Mouse (Mus musculus) layer of hippocampus, adult 2 months (tissue): ENCODE measurements around the gene Sars. TPM values are rescaled to one million over a fixed set of nuclear protein-coding genes. Genes with fewer than 3 reads are reported as not detected.
A peak's percentile ranks its signal among the peaks of the same experiment; 100 is the strongest.

ENCODE experiments used
- DNase-seq, 2 experiments: peaks; one replicate each; pipeline ENCODE4 v3.0.0; 2022; ENCODE audit warnings: low spot score in 2 of 2
- H3K27ac ChIP-seq: fragments of 200-600 bp; 2 replicates; pipeline ENCODE4 v1.8.1; 2022
- H3K4me3 ChIP-seq: fragments of 200-600 bp; 2 replicates; pipeline ENCODE4 v1.8.1; 2022; ENCODE audit warnings: mild to moderate bottlenecking
- CTCF ChIP-seq: fragments of 200-600 bp; conservative IDR thresholded peaks from 2 replicates; pipeline ENCODE4 v1.8.1; 2022; ENCODE audit warnings: antibody characterized with exemption, mild to moderate bottlenecking, moderate library complexity
- total RNA-seq, 2 experiments: library from RNA; stranded (reverse); gene quantifications; 2 replicates each; pipeline ENCODE4 v1.2.3; 2021

Gene Sars
- total RNA-seq, 2 experiments from 2014 or later = 198 to 213 TPM

DNA sequence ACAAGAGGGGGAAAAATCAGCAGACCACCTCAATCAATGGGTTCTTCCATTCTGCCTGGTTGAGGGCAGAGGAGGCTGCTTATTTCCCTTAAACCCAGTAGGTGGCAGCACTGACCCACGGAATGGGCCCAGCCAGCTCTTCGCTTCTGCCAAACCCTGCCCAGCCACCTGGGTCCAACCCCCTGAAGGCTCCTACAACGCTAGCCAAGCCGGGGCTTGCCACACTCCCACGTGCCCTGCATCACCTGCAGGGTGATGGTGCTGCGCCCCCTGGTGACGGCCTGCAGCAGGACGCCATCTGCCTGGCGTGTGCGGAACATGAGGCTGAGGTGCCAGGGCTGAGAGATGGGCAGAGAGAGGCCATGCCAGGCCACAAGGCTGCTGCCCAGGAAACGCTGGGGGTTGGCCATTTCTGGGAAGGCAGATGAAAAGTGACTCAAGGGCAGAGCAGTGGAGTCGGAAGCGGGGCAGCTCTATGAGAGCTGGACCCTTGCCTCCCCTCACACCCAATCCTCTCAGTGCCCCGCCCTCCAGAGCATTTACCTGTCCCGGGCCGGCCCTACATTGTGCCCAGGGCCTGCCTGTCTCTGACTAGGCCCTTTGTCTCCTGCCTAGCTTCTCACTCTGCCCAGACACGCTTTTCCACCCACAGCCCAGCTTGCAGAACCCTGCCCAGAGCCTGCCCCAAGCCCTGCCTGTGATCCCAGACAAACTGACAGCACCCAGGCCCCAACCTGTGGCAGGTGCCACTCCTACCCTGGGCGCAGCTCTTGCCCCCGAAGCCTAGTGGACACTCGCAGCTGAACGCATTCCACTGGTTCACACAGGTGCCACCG is 43.1 kb downstream of the Sars start:
- no peak overlapping the region for H3K4me3 ChIP-seq
- TF ChIP-seq CTCF = peak; percentile 93
- DNase-seq = peak; percentile 87

DNA sequence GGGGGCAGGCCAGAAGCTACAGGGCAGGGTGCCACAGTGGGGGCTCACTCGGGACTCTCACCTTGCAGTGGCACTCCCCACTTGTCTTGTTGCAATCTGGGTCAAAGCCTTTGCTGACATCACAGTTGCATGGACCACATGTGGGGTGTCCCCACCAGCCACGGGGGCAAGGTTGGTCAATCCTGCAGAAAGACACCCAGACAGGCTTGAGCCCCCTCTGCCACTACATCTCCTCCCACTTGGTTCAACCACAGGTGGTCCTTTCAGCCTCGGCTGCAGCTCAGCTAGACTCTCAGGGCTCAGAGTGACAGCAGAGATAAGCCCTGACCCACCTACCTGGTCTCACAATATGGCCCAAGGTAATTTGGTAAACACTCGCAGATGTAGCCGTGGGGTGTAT is 44.6 kb downstream of the Sars start:
- Histone ChIP-seq H3K27ac (no peak overlapping the region), H3K4me3 (no peak overlapping the region)
- DNase-seq = no peak
- no peak for TF ChIP-seq CTCF

More for the DNA sequence above, 43.1 kb downstream of the Sars start:
- peak overlapping the region; percentile 64 for H3K27ac ChIP-seq

DNA sequence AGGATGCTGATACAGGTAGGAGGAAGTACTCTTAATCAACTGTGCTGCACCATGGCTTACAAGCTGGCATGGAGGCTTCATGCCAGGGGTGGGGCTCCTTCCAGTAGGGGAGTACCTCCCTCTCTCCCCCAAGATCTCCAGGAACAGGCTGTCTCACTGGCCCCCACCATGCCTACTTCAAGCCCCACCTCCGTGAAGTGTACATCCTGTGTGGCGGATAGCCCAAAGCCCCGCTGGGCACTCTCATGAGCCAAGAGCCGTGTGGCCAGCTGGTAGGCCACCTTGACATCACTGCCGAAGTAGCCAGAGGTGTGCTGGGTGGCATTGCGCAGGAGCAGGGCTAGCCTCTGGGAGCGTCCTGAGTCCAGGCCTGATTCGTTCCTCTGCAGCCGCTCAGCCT is 46.7 kb downstream of the Sars start:
- DNase-seq = no peak
- Histone ChIP-seq H3K27ac (no peak overlapping the region), H3K4me3 (no peak overlapping the region)
- TF ChIP-seq CTCF = no peak

DNA sequence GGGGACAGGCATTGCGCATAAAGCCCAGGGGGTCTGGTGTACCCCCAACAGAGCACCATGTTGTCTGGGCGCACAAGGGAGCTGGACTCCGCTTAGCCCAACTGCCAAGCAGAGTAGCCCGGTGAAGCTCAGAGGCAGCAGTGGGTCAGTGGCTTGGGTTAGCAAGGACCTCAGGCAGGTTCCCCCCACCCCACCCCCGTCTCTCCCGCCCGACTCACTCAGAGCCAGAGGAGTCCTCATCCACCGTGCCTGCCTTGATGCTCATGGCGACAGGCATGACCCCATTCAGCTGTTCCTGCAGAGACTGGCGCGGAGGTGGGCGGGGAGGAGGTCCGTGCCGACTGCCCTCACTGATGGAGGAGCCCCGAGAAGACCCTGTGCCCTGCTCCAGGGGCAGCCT is 52.2 kb downstream of the Sars start:
- no peak for TF ChIP-seq CTCF
- DNase-seq = no peak
- Histone ChIP-seq H3K27ac (peak overlapping the region; percentile 10; the same call in 1 of the 2 replicates), H3K4me3 (no peak overlapping the region)

DNA sequence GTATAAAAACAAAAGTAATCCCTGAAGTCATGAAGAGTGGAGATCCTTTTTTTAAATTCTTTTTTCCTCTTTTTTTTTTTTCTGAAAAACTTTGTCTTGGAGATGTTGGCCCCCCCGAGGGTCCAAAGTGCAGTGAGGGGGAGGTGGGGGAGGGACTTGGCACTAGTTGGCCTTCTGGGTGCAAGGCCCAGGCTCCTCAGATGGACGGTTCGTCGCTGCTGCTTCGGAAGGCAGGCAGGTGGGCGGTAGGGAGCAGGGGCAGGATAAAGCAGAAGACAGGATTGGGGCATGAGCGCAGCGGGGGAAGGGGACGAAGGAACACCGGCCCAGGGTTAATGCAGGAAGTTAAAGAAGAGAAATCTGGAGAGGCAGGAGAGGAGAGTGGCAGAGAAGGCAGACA is 52.7 kb downstream of the Sars start:
- DNase-seq = no peak
- Histone ChIP-seq H3K27ac (no peak overlapping the region), H3K4me3 (no peak overlapping the region)
- no peak for TF ChIP-seq CTCF

DNA sequence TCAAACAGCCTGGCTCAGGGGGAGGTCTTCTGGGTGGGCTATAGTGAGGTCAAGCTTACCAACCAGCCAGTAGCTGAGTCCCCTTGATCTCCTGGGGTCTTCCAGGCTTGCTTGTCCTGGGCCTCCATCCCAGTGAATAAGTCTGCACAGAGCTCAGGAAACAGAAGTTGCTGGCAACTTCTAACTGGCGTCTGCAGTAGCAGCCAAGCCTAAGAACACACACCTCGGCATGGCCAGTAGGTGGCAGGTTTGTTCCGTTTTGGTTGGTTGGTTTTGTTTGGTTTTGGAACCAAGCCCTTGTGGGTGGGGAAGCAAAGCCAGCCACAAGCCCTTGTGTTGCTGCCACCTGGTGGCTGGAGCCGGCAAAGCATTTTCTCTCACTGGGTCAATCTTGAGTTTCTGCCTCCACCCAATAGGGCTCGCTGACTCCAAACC is 55.9 kb downstream of the Sars start:
- DNase-seq = peak; percentile 96 to 98
- TF ChIP-seq CTCF = peak; percentile 98
- Histone ChIP-seq H3K27ac (peak overlapping the region; percentile 77), H3K4me3 (no peak overlapping the region)

DNA sequence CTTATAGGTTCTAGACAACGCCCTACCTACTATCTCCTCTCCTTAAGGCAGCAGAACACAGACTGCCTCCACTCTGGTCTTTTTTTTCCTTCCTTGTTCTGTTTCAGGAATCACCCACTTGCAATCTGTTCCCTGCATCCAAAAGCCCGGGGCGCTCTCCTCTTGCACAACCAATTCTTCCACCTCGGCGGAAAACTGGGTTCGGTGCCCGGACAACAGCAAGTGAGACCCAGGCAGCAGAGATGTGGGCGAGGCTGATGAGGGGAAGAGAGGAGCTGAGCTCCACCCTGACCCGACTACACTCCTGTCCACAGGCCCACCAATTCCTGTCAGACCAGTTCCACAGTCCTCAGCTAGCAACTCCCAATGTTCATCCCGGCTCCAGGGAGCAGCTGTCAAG is 58.8 kb downstream of the Sars start:
- Histone ChIP-seq H3K27ac (peak overlapping the region; percentile 89), H3K4me3 (no peak overlapping the region)
- TF ChIP-seq CTCF = no peak
- DNase-seq = peak; percentile 68 to 81

DNA sequence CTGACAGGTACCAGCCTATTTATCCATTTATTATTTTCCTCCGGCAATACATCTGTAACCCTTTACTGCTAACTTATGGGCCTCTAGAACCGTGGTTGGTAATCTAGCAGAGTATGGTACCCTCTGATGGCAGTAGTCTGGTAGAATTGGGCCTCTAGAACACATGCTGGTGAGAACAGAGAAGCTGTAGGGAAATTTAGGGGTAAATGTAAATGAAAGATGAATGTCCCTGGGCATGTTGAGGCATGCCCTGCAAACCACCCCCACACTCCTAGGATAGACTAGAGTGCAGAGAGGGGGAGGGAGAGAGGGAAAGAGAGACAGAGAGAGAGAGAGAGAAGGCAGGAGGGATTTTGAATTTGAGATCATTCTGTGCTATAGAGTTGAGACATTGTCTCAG is 60.6 kb downstream of the Sars start:
- TF ChIP-seq CTCF = no peak
- Histone ChIP-seq H3K27ac (peak overlapping the region; percentile 89), H3K4me3 (peak overlapping the region; percentile 64; the same call in 1 of the 2 replicates)
- DNase-seq = no peak

DNA sequence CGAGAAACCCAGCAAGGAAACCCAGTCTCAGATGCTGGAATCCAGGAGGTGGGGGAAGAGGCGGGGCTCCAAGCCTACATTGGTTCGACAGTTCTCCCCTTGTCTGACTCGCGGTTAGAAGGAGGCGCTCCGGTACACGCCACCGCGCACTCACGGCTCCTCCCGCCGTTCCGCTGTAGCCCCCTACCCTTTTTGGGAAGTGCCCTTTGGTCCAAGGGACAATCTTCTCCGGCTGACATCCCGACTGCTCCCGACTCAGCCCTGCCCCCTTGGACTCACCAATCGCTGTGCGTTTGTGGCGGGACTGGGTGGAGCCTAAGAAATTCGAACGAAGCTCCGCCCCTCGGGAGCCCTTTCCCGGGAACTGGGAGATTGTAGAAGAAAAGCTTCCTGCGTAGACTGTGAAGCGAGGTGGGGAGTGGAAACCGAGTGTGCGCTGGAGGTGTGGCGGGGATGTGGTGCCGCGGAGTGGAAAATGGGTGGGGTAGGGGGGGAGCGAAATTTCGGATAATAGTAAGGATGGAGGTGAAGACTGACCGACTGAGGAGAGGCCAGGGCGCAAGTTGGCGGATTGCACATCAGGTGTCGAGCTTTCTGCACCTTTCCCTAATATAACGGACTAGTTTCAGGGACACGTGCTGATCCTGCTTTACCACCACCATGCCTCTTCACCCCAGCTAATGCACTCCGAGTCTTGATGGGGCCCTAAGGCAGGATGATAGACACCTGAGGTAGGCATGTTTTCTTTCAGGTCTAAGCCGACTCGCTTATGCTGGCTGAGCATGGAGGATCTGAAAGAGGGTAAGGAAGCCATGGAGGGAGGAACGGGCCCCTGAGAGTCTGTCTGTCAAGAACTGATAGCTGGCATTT is 61.3 kb downstream of the Sars start, which contains the start of gene Psrc1:
Gene Psrc1 (plus strand): TSS at position 355 of the 870 bp plus-strand sequence.
- peak; percentile 79 to 89 for DNase-seq
- H3K27ac ChIP-seq = peak within 1 kb of the TSS; percentile 89
- TF ChIP-seq CTCF = no peak
- H3K4me3 ChIP-seq = peak within 1 kb of the TSS; percentile 64

DNA sequence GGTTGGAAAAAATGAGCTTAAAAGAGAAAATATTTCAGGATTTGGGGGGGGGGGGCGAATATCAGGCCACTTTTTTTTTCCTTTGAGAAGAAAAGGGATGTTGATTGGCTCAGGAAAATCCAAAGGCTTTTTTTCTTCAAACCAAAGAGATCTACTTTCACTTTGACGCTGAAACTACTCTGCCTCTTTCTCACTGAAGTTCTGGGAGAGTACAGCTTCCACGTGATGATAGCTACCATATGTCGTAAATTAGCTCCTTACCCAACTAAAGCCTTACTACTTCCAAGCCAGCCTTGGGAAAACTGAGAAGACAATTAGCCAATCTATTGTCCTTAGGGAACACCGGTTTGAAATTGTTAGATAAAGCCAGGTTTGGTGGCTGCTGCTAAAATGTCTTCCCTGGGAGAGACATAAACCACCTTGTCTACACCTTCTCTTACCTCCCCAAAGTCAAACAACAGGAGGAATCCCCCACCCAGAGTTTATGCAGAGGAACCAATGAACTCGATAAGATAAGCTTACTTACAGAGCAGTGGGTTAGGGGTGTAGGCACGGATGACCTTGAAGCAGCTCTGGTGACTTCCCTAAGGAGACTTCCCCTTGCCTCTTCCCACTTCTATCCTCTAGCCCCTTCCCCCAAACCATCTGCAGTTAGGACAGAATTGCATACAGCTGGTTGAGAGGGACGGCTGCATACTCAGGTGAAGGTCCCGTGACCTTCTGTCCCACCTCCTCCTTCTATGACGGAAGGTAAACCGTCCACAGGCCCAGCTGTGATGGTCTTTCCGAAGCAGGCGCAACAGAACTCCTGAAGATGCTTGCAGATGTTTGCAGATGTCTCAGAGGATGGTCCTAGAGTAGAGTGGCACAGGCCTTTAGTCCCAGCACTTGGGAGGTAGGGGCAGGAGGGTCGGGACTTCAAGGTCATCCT is 62.8 kb downstream of the Sars start:
- Histone ChIP-seq H3K4me3 (no peak overlapping the region), H3K27ac (peak overlapping the region; percentile 52)
- no peak for TF ChIP-seq CTCF
- DNase-seq = peak in 1 of 2 experiments; percentile 54

DNA sequence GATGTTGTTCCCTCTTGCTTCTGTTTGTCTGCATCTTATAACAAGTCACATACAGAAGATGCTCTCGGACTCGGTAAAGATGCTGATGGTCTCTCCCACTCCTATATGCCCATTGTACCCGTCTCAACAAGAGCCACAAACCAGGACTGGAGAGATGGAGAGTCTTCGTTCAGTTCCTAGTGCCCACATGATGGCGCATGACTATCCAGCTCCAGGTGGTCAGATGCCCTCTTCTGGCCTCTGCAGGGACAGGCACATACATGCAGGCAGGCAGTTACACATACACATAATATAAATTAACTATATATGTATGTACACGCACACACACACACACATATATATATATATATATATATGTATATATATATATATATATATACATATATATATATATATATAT is 64.3 kb downstream of the Sars start:
- no peak for DNase-seq
- peak overlapping the region; percentile 64; the same call in 1 of the 2 replicates for H3K27ac ChIP-seq
- H3K4me3 ChIP-seq = no peak overlapping the region
- peak; percentile 44 for TF ChIP-seq CTCF

DNA sequence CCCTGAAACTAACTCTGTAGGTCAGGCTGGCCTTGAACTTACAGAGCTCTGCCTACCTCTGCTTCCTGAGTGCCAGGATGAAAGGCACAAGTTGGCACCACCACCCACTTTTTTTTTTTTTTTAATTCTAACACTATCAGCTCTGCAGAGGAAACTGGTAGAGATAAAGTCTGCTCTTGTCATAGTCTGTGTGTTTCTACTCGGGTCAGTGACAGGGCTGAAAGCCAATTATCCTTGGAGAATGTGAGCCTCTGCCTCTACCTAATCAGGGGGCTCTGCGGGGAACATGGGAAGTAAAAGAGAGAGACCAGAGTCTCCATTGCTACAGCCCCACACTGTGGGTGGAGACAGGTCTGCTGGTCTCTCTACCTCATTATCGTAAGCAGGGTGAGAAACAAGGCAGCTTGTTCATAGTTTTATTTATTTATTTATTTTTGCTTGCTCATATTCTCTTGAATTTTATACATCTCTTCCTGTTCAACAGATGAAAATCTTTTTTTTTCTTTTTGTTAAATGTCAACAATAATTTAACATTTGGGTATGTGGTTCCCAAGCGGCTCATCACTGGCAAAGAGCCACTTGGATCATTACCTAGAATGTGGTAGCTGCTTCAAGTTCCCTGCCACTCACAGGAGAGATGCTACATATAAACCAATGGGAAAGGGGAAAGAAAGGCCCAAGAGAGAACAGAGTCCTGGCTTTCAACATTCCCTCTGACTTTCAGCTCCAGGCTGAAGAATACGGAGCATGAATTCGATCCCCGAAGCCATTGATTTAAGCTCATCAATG is 65.9 kb downstream of the Sars start:
- peak overlapping the region; percentile 64 for H3K27ac ChIP-seq
- peak in 1 of 2 experiments; percentile 56 for DNase-seq
- no peak overlapping the region for H3K4me3 ChIP-seq
- no peak for TF ChIP-seq CTCF

Other genes starting within 250 kb of the Sars start
- gene Cyb561d1, start 244.0 kb downstream of the Sars start, total RNA-seq = 10 to 100 TPM; 16.3 to 16.8 TPM
- gene Atxn7l2, start 234.3 kb downstream of the Sars start, total RNA-seq = 10 to 100 TPM; 31.9 to 34.6 TPM
- 1 to 10 TPM; 2.0 to 3.0 TPM for gene Sypl2, start 218.6 kb downstream of the Sars start, total RNA-seq
- gene Psma5, start 188.3 kb downstream of the Sars start, total RNA-seq = 10 to 100 TPM; 68.2 to 76.8 TPM
- 100 to 1,000 TPM; 360 to 361 TPM for gene Sort1, start 161.1 kb downstream of the Sars start, total RNA-seq
- 1 to 10 TPM in 1 of 2 experiments, under 1 TPM in 1; 0.83 to 1.5 TPM for gene Mybphl, start 80.3 kb downstream of the Sars start, total RNA-seq
- gene Psrc1, start 61.4 kb downstream of the Sars start, total RNA-seq = 10 to 100 TPM; 17.5 to 22.2 TPM
- 100 to 1,000 TPM; 185 to 201 TPM for gene Celsr2, start 29.7 kb downstream of the Sars start, total RNA-seq
- gene 1700013F07Rik, start 88.9 kb upstream of the Sars start, total RNA-seq = 1 to 10 TPM; 1.5 TPM
- 10 to 100 TPM; 24.8 to 28.8 TPM for gene 5330417C22Rik, start 91.3 kb upstream of the Sars start, total RNA-seq
- 10 to 100 TPM; 55.6 to 56.2 TPM for gene Tmem167b, start 117.3 kb upstream of the Sars start, total RNA-seq
- 10 to 100 TPM; 20.7 to 27.3 TPM for gene Taf13, start 126.5 kb upstream of the Sars start, total RNA-seq
- gene Wdr47, start 146.1 kb upstream of the Sars start, total RNA-seq = 100 to 1,000 TPM; 125 to 135 TPM
- 10 to 100 TPM; 31.7 to 34.0 TPM for gene Clcc1, start 208.7 kb upstream of the Sars start, total RNA-seq